Mouse (Mus musculus) embryonic facial prominence, embryonic 12.5 days (tissue): ENCODE data around the gene Pxk. TPM values are rescaled to one million over a fixed set of nuclear protein-coding genes. Genes with fewer than 3 reads are reported as not detected.
A peak's percentile ranks its signal among the peaks of the same experiment; 100 is the strongest.

ENCODE experiments used
- ATAC-seq: fragments of 200-750 bp; cut with Nextera tagmentation; 2 replicates; pipeline ENCODE4 v1.8.0; 2017; ENCODE audit not compliant: insufficient number of reproducible peaks, insufficient read depth, low FRiP score, low TSS enrichment
- H3K27ac ChIP-seq: fragments of 300-500 bp; sonication (generic); 2 replicates; pipeline ENCODE4 v1.5.1; 2016; ENCODE audit warnings: mild to moderate bottlenecking
- H3K27me3 ChIP-seq: fragments of 300-500 bp; sonication (generic); 2 replicates; pipeline ENCODE4 v1.6.1; 2016; ENCODE audit warnings: mild to moderate bottlenecking, moderate library complexity
- H3K36me3 ChIP-seq: fragments of 300-500 bp; sonication (generic); 2 replicates; pipeline ENCODE4 v1.6.1; 2016; ENCODE audit warnings: mild to moderate bottlenecking
- H3K4me1 ChIP-seq: fragments of 300-500 bp; sonication (generic); 2 replicates; pipeline ENCODE4 v1.6.1; 2016
- H3K4me2 ChIP-seq: fragments of 300-500 bp; sonication (generic); replicated peaks from 2 replicates; pipeline ENCODE4 v1.6.1; 2016; ENCODE audit warnings: mild to moderate bottlenecking, moderate library complexity
- H3K4me3 ChIP-seq: fragments of 300-500 bp; sonication (generic); 2 replicates; pipeline ENCODE4 v1.5.1; 2016; ENCODE audit warnings: mild to moderate bottlenecking
- H3K9ac ChIP-seq: fragments of 300-500 bp; sonication (generic); 2 replicates; pipeline ENCODE4 v1.6.1; 2016; ENCODE audit warnings: mild to moderate bottlenecking, moderate library complexity
- H3K9me3 ChIP-seq: fragments of 300-500 bp; sonication (generic); 2 replicates; pipeline ENCODE4 v1.6.1; 2016; ENCODE audit warnings: mild to moderate bottlenecking, moderate library complexity
- WGBS: fragments of 180-500 bp; shearing (Covaris S2); methylation state at CpG from one replicate; pipeline ENCODE4 v1.1.7; 2016; 5-methylcytosine and 5-hydroxymethylcytosine counted together
- polyA plus RNA-seq: library from polyadenylated mRNA; unstranded; fragments of >200 nt; fragmentation: Nextera tagmentation; extraction: Ambion mirVana; gene quantifications from 2 replicates; pipeline ENCODE4 v1.2.1, GENCODE M21; 2016

Pxk gene
- polyA plus RNA-seq, 1 experiment from 2014 or later, result 30.0 TPM

DNA sequence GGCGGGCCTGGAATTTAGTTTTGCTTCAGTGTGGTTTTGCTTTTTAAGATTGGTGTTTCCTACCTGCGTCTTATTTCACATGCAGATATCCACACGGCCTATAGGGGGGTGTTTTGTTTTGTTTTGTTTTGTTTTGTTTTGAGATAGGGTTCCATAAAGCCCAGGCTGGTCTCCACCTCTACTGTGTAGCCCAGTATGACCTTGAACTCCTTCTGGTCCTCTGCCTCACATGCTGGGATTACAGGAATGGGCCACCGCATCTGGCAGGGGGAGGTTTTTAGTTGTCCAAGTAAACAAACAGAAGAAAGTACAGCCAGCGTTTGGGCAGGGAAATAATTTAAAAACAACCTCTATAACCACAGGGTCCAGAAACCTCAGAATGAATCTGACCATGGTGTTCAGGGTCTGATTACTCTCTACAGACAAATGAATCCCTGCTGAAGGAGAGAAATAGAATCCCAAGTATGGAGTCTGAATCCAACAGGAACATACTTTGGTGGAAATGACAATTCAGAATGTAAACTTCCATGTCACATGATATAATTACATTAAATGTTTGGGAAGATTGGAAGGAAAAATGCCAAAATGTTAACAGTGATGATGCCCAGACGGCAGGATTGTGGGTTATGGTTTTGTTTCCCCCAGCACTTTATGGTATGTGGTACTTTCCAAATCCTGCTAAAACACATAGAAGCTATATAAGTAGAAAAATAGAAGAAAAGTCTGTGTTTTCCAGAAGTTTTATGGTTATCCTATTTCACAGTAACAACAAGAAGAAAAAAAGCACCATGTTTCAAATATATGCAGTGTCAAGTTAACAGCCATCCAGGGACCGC is 26.3 kb downstream of the Pxk start:
- Histone ChIP-seq H3K27me3 (no peaks in the 10 kb centered on the region), H3K4me2 (no peak overlapping the region), H3K36me3 (no peaks in the 10 kb centered on the region), H3K9me3 (no peaks in the 10 kb centered on the region), H3K9ac (no peak overlapping the region), H3K27ac (no peak overlapping the region), H3K4me1 (no peaks in the 10 kb centered on the region), H3K4me3 (no peak overlapping the region)
- no peak for ATAC-seq
- WGBS, result 65% methylated on average over 7 of the region's 7 CpGs

DNA sequence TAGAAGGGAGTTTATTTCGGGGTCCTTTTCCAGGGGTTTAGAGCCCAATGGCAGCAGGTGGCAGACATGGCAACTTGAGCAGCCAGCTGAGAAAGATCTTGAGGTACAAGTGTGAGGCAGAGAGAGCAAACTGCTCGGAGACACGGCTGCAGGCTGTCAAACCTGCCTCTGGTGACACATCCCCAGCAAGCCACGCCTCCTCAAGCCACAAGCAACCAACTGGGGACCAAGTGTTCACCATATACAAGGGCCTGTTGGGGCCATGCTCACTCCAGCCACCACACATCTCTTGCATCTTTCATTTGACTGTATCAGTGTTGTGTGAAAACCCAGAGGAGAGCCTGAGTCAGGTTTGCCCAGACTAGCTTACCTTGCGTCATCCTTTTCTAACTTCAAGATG is 30.0 kb downstream of the Pxk start:
- Histone ChIP-seq H3K36me3 (peaks cover 8% of the 10 kb centered on the region; the same call in 1 of the 2 replicates), H3K27me3 (no peaks in the 10 kb centered on the region), H3K9me3 (no peaks in the 10 kb centered on the region), H3K27ac (no peak overlapping the region), H3K9ac (no peak overlapping the region), H3K4me2 (no peak overlapping the region), H3K4me1 (no peaks in the 10 kb centered on the region), H3K4me3 (no peak overlapping the region)
- 72% methylated on average over 5 of the region's 5 CpGs for WGBS
- no peak for ATAC-seq

DNA sequence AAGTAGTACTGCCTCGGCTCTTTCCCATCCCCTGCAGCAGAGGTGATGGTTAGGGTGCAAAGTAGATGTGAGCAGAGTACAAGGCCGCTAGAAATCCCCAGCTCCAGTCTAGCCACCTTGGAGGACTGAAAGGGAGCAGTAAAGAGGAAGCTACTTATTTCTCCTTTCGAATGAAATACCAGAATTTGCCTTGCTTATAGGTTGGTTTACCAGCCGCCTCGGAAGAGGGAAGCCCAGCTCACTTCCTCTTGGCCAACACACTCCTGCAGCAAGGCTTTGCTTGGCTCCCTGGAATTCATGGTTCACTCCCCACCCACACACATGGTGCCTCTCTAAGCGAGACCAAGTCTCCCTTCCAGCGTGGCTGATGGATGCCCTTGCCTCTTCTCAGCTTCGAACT is 34.8 kb downstream of the Pxk start:
- peaks cover 8% of the 10 kb centered on the region for H3K36me3 ChIP-seq
- H3K27ac ChIP-seq, result no peak overlapping the region
- H3K4me2 ChIP-seq, result no peak overlapping the region
- no peaks in the 10 kb centered on the region for H3K9me3 ChIP-seq
- H3K4me3 ChIP-seq, result no peak overlapping the region
- H3K4me1 ChIP-seq, result no peaks in the 10 kb centered on the region
- 81% methylated on average over 8 of the region's 8 CpGs for WGBS
- H3K27me3 ChIP-seq, result no peaks in the 10 kb centered on the region
- no peak for ATAC-seq
- H3K9ac ChIP-seq, result no peak overlapping the region

DNA sequence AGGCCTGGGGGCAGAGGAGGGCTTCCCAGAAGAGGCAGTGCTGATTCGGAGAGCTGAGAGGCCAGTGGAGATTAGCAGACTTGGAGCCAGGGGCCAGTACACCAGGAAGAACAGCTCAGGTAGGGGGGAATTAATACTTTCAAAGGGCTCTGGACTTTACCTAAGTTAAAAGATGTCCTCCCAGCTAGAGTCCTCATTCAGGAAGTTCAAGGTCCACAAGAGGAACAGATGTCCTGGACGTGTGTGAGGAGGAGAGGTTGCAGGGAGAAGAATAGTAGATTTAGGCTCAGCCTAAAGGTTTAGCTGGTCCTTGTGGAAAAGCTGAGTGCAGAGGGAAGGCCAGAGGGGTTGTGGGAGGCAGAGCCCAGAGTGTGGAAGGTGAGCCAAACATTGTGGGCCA is 36.2 kb downstream of the Pxk start:
- no peak overlapping the region for H3K4me3 ChIP-seq
- whole genome bisulfite sequencing, result 60% methylated on average over 2 of the region's 2 CpGs
- ATAC-seq, result no peak
- no peaks in the 10 kb centered on the region for H3K27me3 ChIP-seq
- no peaks in the 10 kb centered on the region for H3K4me1 ChIP-seq
- no peak overlapping the region for H3K4me2 ChIP-seq
- 0 out of 2 replicates have a peak overlapping the region, but pooled peaks have one; percentile 23 for H3K27ac ChIP-seq
- H3K36me3 ChIP-seq, result peaks cover 8% of the 10 kb centered on the region
- no peaks in the 10 kb centered on the region for H3K9me3 ChIP-seq
- no peak overlapping the region for H3K9ac ChIP-seq

DNA sequence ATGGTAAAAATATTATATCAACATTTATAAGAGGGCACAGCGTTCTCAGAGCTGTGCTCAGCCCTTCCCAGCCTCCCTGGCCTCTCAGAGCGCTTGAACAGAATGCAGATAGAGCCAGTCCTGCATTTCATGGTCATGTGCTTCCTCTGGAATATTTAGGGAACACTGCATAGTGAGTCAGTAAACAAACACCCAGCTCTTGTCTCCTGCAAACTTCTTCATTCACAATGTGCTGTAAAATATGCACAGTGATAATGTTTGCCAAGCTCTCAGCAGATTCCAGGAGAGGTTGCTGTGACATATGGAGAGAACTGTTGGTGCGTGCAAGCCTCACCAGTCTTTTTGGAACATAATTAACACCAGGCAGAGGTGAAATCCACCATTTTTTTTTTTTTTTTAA is 37.1 kb downstream of the Pxk start:
- H3K27me3 ChIP-seq, result no peaks in the 10 kb centered on the region
- WGBS, result 60% methylated on average over 3 of the region's 3 CpGs
- H3K9me3 ChIP-seq, result no peaks in the 10 kb centered on the region
- ATAC-seq, result no peak
- no peak overlapping the region for H3K4me3 ChIP-seq
- peaks cover 11% of the 10 kb centered on the region for H3K36me3 ChIP-seq
- H3K9ac ChIP-seq, result no peak overlapping the region
- no peak overlapping the region for H3K27ac ChIP-seq
- H3K4me1 ChIP-seq, result no peaks in the 10 kb centered on the region
- H3K4me2 ChIP-seq, result no peak overlapping the region

DNA sequence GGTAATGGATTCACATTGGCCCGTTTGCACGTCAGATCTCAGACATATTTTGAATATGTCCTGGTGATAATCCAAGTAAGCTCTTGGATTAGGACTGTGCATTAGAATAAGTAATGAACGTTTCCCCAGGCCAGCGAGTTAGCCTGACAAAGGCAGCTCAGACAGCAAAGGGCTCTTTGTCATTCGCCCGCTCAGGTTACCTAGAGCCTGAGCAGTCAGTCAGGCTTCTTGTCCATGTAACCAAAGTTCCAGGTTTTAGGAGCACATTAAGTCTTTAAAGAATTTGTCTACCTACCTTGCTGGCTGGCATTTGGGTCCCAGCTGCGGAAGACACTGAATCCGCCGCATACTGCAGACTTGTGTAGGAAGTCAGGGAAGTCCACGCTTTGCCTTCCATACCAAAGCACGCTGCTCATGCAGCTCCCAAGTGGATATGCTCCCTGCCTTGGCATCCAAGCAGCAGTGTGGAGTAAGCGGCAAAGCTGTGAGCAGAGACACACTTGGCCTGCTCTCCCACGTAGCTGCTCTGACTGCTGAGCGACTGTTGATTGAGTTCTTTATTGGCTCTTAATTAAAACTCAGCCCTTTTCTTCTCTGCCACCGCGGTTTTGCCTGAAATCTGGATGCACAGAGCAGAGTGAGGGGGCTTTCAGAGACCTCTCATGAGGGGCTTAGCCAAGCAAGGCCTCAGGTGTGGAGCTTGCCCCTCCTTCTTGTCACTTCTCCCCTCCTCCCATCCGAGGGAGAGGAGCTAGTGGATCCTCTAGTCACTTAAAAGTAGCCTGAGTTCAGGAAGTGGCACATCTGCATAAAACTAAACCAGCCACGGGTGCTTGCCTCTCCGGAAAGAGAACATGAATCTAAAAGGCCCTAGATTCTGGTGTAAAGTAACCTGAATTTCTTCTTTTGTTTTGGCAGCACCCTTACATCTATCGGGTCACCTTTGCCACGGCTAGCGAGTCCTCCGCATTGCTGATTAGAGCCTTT is 42.0 kb downstream of the Pxk start:
- Histone ChIP-seq H3K9me3 (no peaks in the 10 kb centered on the region), H3K4me3 (no peak overlapping the region), H3K27ac (no peak overlapping the region), H3K4me2 (no peak overlapping the region), H3K36me3 (peaks cover 16% of the 10 kb centered on the region), H3K4me1 (no peaks in the 10 kb centered on the region), H3K9ac (no peak overlapping the region), H3K27me3 (no peaks in the 10 kb centered on the region)
- ATAC-seq, result no peak
- 56% methylated on average over 23 of the region's 23 CpGs for whole genome bisulfite sequencing

DNA sequence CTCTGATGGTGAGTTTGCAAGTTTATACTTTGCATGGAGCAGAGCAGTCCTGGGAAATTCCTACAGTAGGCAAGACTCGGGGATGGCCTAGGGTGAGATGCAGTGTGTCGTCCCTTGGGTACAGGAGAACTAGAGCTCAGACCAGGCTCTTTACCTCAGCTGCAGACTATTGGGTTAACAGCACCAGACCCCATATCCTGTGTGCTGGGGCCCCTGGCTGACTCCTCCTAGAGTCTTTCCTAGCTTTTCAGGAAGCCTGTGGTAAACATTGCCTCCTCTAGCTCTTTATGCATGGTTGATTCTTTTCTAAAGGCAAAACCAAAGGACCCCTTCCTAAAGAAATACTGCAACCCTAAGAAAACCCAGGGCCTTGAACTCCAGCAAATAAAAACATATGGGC is 43.1 kb downstream of the Pxk start:
- Histone ChIP-seq H3K36me3 (peaks cover 20% of the 10 kb centered on the region), H3K9me3 (no peaks in the 10 kb centered on the region), H3K9ac (no peak overlapping the region), H3K4me3 (no peak overlapping the region), H3K4me2 (no peak overlapping the region), H3K4me1 (no peaks in the 10 kb centered on the region), H3K27me3 (no peaks in the 10 kb centered on the region), H3K27ac (no peak overlapping the region)
- no peak for ATAC-seq
- 65% methylated on average over 2 of the region's 2 CpGs for WGBS

DNA sequence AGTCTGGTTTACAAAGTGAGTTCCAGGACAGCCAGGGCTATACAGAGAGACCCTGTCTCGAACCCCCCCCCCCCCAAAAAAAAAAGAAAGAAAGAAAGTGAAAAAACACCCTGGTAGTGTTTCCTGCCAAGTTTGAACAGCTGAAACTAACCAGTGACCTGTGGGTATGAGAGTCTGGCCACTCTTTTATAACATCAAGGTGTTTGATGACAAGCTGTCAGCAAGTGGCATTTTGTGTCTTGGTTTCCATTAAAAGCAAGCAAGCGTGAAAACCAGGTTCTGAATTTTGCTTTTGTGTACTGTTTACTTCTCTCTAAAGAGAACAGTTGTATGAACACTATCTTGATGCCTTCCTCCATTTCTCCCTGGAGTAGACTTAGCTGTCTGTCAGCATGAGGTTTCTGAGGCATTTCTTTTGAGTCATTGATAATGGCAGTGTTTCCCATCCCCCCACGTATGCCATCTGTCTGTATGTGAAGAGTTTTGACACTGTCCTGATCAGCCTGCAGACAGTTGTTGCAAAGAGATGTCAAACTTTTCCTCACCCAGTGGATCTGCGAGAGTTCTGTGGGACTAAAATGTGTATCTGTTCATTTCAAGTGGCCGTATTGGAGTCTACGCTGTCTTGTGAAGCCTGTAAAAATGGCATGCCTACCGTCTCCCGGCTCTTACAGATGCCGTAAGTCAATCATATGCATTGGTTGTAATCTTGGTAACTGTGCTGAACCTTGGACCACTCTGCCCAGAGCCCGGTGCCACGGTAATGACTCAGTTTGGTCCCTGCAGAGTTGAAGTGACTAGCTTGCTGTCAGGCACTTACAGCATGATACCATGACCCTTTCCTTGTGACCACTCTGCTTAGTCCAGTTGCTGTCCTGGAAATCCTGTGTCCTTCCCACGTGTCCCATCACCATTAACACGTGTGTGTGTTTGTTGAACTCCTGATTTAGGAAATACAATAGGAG is 47.9 kb downstream of the Pxk start:
- H3K9me3 ChIP-seq, result no peaks in the 10 kb centered on the region
- H3K4me1 ChIP-seq, result no peaks in the 10 kb centered on the region
- peaks cover 33% of the 10 kb centered on the region for H3K36me3 ChIP-seq
- WGBS, result 88% methylated on average over 13 of the region's 13 CpGs
- no peak overlapping the region for H3K27ac ChIP-seq
- no peaks in the 10 kb centered on the region for H3K27me3 ChIP-seq
- ATAC-seq, result no peak
- no peak overlapping the region for H3K4me3 ChIP-seq
- no peak overlapping the region for H3K9ac ChIP-seq
- no peak overlapping the region for H3K4me2 ChIP-seq

DNA sequence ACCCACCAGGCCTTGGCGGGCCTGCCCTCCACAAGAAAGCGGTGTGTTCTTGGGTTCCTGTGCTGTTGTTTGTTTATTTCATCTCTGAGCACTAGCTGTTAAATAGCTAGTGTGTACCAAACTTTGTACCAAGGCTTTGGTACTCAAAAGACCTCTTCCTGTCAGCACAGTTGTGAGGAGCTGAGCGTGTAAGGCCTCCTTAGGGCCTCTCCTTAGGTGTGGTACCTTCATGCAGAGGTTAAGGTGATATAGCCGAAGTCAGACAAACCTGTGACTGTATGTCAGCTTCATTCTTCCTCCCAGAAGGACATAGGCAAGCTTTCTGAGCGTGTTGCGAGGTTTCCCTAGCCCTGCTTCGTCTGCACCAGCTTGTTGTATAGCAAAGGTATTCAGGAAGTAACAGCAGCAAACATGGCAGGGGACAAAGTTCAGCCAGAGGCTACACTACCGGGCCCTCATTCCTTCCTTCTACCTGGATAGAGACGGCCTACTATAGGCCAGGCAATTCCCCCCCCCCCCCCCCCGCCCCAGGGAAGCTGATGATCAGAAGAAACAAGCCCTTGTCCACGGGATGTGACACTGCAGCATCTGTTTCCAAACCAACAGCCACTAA is 48.7 kb downstream of the Pxk start:
- Histone ChIP-seq H3K36me3 (peaks cover 31% of the 10 kb centered on the region), H3K27ac (no peak overlapping the region), H3K4me2 (no peak overlapping the region), H3K9ac (no peak overlapping the region), H3K4me3 (no peak overlapping the region), H3K27me3 (no peaks in the 10 kb centered on the region), H3K9me3 (no peaks in the 10 kb centered on the region), H3K4me1 (no peaks in the 10 kb centered on the region)
- 85% methylated on average over 11 of the region's 11 CpGs for WGBS
- no peak for ATAC-seq

DNA sequence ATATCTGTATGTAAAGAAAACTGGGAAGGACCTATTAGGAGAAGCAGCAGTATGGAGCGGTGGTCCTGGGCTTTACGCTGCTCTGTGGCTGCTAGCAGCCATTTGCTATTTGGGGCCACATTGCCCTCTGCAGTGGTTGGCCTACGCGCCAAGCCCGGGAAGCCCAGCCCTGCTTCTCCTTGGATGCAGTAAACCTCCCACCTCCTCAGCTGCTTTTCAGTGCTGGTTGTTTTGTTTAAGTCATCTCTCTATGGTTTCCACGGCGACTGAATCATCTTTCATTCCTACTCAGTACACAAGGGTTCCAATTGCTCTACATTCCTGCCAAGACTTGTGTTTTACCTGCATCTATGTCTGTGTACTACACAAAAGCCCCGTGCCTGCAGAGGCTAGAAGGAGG is 50.8 kb downstream of the Pxk start:
- Histone ChIP-seq H3K4me1 (no peaks in the 10 kb centered on the region), H3K36me3 (peaks cover 35% of the 10 kb centered on the region)
- 85% methylated on average over 8 of the region's 8 CpGs for WGBS

DNA sequence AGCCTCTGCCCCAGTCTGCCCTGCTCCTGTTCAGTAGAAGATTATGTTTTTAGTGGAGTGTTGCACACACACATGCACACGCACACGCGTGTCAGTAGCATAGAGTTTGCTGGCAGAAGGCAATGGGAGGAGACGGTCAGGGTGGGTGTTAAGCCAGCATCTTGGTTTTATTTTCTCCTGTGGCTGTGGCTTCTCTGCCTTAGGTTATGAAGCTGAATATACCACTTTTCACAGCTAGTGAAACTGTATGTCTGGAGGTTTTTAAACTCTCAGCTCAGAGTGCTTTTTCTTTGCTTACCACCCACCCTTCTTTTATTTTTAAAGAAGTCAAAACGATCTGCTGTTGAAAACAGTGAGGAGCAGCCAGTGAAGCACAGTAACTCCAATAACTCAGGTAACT is 53.7 kb downstream of the Pxk start:
- Histone ChIP-seq H3K4me3 (no peak overlapping the region), H3K36me3 (peaks cover 21% of the 10 kb centered on the region; the same call in 1 of the 2 replicates), H3K9me3 (no peaks in the 10 kb centered on the region), H3K27ac (no peak overlapping the region), H3K9ac (no peak overlapping the region), H3K4me2 (no peak overlapping the region), H3K27me3 (no peaks in the 10 kb centered on the region), H3K4me1 (no peaks in the 10 kb centered on the region)
- WGBS, result 93% methylated on average over 5 of the region's 5 CpGs
- ATAC-seq, result no peak

More for the DNA sequence above, 50.8 kb downstream of the Pxk start:
- Histone ChIP-seq H3K4me3 (no peak overlapping the region), H3K9me3 (no peaks in the 10 kb centered on the region), H3K9ac (no peak overlapping the region), H3K27me3 (no peaks in the 10 kb centered on the region), H3K4me2 (no peak overlapping the region), H3K27ac (no peak overlapping the region)
- no peak for ATAC-seq
